Mouse (Mus musculus): ENCODE data around the gene Psenen.

The Psenen gene

DNA sequence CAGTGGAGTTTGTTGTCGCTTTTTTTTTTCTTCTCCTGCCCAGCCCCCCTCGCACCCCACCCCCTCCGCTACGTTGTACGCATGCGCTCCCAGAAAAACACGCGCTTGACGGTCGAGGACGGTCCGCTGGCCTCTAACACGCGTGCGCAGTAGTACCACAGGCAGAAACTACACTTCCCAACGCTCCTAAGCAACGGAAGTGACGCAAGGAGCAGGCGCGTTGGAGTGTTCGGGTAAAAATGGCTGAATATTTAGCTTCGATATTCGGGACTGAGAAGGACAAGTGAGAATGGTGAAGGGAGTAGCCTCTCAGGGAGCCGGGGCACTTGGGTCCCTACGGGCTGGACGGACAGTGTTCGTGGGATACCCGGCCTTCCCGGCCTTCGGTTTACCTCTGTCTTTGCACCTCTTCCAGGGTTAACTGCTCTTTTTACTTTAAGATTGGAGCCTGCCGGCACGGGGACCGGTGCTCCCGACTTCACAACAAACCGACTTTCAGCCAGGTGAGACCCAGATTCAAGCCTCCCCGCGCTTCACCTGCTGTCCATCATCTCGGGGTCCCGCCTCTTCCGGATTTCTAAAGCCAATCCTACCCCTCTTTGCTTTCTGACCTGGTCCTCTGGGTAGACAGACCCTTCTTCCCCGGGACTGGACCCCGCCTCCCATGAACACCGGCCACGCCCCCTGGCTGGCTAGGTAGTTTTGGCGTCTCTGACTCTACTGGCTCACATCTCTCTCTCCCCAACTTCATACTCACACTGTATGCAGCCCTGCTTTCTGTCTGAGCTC is at the start of gene Psenen, which contains the start of the genes U2af1l4 and Gm49396:
TSS of gene Psenen (minus strand) at position 511 of the 789 bp plus-strand sequence.
TSS of gene U2af1l4 (plus strand) at position 185 of the 789 bp plus-strand sequence.
TSS of gene Gm49396 (plus strand) at position 228 of the 789 bp plus-strand sequence.
- peak; percentile 98 for DNase-seq (ENCODE audit: low read depth, low spot score)

DNA sequence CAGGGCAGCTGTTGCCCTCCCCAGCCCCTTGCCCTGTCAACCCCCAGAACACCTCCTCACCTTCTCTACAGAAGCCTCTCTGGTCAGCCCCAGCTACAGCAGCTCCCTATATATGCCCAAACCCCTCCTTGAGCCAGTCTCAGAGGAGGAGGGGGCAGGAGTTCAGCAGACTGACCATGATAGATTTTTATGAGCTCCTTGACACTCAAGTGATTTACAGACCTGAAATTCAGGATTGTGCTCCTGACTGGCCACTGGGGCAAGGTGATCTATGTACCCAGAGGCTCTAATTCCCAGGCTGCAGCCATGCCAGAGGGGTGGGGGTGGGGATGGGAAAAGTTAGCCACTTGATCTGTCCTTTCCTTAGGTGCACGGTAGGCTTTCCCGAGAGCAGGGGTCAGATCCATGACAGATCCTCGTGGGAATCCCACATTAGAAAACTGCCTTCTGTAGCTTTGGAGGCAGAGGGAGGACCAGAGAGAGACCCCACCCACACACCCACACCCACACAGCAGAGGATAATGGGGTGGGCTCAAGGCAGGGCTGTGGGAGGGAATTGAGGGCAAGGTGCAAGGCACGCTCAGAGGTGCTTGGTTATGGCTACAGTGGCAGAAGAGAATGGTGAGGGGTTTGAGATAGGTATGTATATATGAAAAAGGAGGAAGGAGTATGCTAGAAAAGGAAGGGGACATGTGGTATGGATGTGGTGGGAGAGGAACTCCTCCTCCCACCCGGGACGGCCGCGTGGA is 49.4 kb upstream of the Psenen start, which contains the start of gene Upk1a:
TSS of gene Upk1a (minus strand) at position 194 of the 749 bp plus-strand sequence.
- DNase-seq (ENCODE audit: low read depth, low spot score): no peak

DNA sequence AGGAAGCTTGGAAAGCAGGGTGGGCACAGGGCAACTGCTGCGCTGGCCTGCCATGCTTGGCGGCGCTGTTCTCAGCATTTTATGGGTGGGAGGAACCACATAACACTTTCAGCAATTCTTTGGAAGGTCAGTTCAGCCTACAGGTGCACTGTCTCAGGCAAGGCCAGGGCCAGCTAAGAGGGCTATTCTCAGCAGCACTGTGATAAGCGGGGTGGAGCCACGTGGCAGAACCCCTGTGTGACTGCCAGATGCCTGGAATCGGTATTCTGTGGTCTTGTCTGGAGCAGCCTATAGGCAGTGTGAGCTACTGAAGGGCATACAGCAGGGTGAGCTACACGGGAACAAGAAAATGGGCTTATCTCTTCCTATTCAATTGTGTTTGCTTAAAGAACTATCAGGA is 46.6 kb upstream of the Psenen start:
- no peak for DNase-seq (ENCODE audit: low read depth, low spot score)

GRCm38 (mm10) chr7:30608476-30608875 is 45.0 kb upstream of the Psenen start:
- DNase-seq (ENCODE audit: low read depth, low spot score): no peak

DNA sequence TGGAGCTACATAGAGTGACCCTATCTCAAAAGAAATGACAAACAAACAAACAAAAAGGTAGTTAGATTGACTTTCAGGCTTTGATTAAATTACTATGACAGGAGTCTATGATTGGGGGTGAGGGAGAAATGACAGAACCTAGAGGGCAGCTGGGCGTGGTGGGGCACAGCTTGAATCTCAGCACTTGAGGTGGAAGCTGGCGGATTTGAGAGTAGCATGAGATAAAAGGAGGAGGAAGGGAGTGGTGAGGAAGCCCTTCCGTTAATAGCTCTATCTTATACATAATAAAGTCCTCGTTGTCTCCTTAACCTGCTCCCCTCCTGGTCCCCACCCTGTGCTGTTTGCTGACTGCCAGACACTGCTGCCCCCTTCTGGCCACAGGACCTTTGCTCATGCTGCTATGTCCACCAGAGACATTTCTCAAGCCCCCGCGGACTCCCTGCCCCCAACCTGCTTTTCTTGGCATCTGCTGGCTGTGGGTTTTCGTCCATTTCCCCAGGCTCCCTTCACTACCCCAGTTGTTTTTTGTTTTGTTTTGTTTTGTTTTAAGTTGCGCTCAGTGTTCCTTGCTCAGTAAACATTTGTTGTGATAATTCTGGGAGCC is 44.4 kb upstream of the Psenen start:
- DNase-seq (ENCODE audit: low read depth, low spot score): peak; percentile 56

DNA sequence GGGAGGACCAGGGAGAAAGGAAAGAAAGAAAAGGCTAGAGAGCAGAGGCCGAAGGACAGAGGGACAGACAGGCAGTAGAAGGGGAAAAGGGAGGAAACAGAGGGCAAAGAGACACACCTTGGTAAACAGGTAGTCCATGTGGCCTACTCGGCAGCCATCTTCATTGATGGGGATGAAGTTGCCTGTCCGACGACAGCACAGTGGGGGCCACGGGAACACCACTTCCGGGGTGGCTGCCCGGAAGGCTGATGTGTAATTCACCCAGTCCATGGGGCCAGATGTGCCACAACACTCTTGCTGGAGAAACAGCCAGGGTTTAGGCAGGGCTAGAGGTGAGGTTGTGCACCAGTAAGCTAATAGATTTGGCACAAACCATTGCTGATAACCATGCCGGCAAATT is 41.5 kb upstream of the Psenen start:
- DNase-seq (ENCODE audit: low read depth, low spot score): no peak

- DNase-seq (ENCODE audit: low read depth, low spot score): no peak
These were observed 41.0 kb upstream of the Psenen start for GRCm38 (mm10) chr7:30604424-30604823.

- DNase-seq (ENCODE audit: low read depth, low spot score): peak; percentile 46
These were observed 39.2 kb upstream of the Psenen start for GRCm38 (mm10) chr7:30602583-30602982.

- no peak for DNase-seq (ENCODE audit: low read depth, low spot score)
These were observed 37.2 kb upstream of the Psenen start for GRCm38 (mm10) chr7:30600651-30601050.

- DNase-seq (ENCODE audit: low read depth, low spot score): peak; percentile 74
These were observed 36.5 kb upstream of the Psenen start for GRCm38 (mm10) chr7:30599933-30600353.

- no peak for DNase-seq (ENCODE audit: low read depth, low spot score)
These were observed 35.4 kb upstream of the Psenen start, which contains the start of gene Zbtb32 for GRCm38 (mm10) chr7:30598786-30599185. Zbtb32 (minus strand) TSS chr7:30598909.

DNA sequence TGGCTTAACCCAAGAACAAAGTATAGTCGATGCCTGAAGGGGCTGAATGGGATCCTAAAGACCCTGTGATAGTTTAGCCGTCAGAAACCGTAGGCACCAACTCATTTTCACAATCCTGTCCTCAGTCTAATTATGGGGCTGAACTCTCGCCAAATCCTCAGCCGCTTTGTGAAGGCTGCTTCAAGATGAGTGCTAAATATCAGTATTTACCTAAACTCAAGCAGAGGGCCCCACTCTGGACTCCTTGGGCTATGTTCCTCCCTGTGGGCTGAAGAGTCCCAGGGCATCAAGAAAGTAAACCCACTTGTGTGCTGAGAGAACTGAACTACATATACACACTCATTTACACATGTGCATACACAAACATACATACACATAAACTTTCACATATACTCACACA is 33.4 kb upstream of the Psenen start:
- DNase-seq (ENCODE audit: low read depth, low spot score): no peak

- no peak for DNase-seq (ENCODE audit: low read depth, low spot score)
These were observed 32.7 kb upstream of the Psenen start for GRCm38 (mm10) chr7:30596093-30596492.

GRCm38 (mm10) chr7:30594510-30595024 is 31.1 kb upstream of the Psenen start:
- no peak for DNase-seq (ENCODE audit: low read depth, low spot score)

DNA sequence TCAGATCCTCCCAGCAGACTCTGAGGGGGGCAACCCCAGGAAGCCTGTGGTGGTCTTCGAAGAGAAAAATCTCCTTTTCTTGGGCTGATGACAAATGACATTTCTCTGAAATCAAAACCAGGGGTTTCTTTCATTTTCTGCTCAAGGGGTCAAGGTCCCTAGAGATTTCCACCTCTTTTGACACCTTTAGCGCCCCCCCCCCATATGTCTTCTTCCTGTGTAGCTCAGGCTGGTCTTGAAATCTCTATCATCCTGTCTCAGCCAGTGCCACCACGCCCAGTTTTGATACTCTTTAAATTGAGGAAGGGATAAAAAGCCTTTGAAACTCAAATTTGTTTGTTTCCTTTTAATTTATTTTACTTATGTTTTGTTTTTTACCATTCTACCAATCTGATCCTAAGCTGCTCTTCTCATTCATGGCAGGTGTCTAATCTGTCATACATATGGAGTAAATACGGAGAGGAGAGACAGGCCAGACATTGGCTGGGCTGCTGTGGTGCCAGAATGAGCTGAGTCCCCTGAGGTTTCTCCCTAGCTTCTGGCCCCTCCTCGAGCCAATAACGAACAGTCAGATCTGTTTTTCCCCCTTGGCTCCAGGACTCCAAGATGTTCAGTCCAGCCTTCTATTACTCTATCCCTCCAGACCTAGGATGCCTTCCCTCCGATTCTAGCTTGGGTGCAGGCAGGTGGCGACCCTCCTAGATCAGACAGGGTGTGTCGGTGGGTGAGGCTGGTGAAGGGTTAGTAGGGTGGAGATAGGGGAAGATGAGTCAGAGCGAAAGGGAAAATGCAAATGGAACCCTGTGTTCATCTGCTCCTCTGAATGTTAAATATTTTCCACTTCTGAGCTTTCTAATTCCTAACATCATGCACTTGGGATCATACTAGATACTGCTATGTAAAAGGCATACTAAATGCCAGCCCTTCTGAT is 30.4 kb upstream of the Psenen start:
- no peak for DNase-seq (ENCODE audit: low read depth, low spot score)

DNA sequence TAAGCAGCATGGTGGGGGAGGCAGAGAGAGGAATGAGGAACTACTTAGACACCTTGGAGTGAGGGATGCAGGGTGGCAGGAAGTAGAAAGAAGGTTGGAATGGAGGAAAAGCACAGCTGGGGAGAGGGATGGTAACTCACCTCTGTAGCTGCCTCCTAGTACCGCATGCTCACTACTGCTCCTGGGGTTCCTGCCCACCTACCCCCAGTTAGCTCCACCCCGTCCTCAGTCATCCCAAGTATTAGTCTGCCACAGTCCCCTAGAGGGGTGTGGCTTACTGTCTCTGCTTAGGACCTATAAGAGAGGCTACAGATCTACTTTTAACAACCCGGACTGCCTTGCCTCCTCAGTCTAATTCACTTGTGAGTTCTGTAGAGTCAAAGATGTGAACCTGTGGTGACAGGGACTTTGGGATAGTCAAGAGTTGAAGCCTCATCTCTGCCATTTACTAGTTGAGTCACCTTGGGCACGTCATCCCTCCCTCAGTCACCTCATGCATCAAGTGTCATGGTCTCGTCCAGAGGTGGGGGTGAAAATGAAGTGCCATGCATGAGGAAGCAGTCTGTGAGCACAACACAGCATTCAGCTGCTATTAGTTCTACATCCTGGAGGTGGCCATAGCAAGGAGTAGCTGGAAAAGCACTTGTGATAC is 29.5 kb upstream of the Psenen start:
- no peak for DNase-seq (ENCODE audit: low read depth, low spot score)

- DNase-seq (ENCODE audit: low read depth, low spot score): no peak
These were observed 28.2 kb upstream of the Psenen start for GRCm38 (mm10) chr7:30591605-30591951.

GRCm38 (mm10) chr7:30590927-30591604 is 27.6 kb upstream of the Psenen start:
- no peak for DNase-seq (ENCODE audit: low read depth, low spot score)

DNA sequence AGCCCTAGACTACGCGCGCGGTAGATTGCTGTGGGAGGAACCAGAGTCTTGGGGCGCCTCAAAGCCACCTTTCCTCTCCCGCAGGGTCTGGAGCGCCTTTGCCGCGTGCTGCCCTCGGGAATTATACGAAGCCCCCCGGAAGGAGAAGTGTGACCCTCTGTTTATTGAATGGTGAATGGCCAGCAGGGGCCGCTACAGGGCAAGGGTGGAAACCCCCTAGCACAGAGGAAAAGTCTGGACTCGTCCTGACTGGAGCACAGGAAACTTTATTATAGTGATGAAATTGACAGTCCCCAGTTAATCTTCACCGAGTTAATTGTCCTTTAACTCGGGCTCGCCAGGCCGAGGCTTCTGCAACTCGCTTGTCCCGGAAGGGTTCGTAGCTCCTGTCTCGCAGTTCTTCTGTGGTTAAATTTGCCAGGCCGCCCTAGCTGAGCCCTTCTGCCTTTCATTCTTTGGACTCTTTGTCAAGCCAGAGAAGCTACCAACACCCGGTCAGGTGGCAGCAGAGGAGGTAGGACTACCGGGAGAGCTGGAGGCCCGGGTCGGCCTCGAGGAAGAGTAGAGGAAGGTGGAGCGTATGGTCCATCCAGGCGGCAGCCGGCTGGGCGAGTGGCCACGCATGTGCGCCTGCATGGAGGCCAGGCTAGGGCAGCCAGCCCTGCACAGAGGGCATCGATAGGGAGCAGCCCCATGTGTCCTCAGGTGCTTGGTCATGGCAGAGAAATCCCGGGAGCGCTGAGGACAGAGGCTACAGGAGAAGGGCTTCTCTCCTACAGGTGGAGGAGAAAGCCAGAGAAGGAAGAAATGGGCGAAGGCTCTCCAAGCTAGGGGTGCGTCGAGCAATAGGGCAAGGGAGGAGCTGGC is 26.2 kb upstream of the Psenen start:
- DNase-seq (ENCODE audit: low read depth, low spot score): peak; percentile 85
